Mouse (Mus musculus) ES-E14 (cell line): ENCODE measurements around the gene Ctu1. TPM values are rescaled to one million over a fixed set of nuclear protein-coding genes. Genes with fewer than 3 reads are reported as not detected.

Experiments
- DNase-seq: peaks from one replicate; pipeline ENCODE4 v3.0.0-alpha.2; 2013; ENCODE audit warnings: low read depth, low spot score
- H3K27ac ChIP-seq: 2 replicates; pipeline ENCODE4 v1.5.1; 2012; ENCODE audit warnings: low read depth, mild to moderate bottlenecking, low read length, moderate library complexity, mixed read lengths; ENCODE audit not compliant: poor library complexity, insufficient read depth, severe bottlenecking
- H3K36me3 ChIP-seq: 2 replicates; pipeline ENCODE4 v1.6.1; 2012; ENCODE audit warnings: mild to moderate bottlenecking, low read length, moderate library complexity, mixed read lengths; ENCODE audit not compliant: control insufficient read depth, poor library complexity, insufficient read depth, severe bottlenecking
- H3K4me1 ChIP-seq, 2 experiments: fragments of 150-350 bp in 1 of 2; sonication (generic) in 1 of 2; 2 replicates each; pipeline ENCODE4 v1.6.1; 2012; ENCODE audit warnings: low read length in 2 of 2, mild to moderate bottlenecking in 1 of 2, mixed read lengths in 1 of 2; ENCODE audit not compliant: control insufficient read depth in 2 of 2, insufficient read depth in 2 of 2, poor library complexity in 1 of 2
- H3K4me3 ChIP-seq, 2 experiments: fragments of 150-350 bp in 1 of 2; sonication (generic) in 1 of 2; 2 replicates each; pipeline ENCODE4 v1.5.1; 2012; ENCODE audit warnings: low read length in 2 of 2, low read depth in 1 of 2, mild to moderate bottlenecking in 1 of 2, mixed read lengths in 1 of 2; ENCODE audit not compliant: insufficient read depth in 1 of 2, poor library complexity in 1 of 2, severe bottlenecking in 1 of 2
- H3K9ac ChIP-seq: 2 replicates; pipeline ENCODE4 v1.6.1; 2012; ENCODE audit warnings: low read depth, mild to moderate bottlenecking, low read length, mixed read lengths; ENCODE audit not compliant: poor library complexity, insufficient read depth, severe bottlenecking
- H3K9me3 ChIP-seq: fragments of 150-350 bp; sonication (generic); 2 replicates; pipeline ENCODE4 v1.6.1; 2012; ENCODE audit warnings: low read depth, mild to moderate bottlenecking, low read length; ENCODE audit not compliant: control insufficient read depth, insufficient read depth
- CHD2 ChIP-seq: IDR thresholded peaks from 2 replicates; pipeline ENCODE4 v1.6.1; 2014; ENCODE audit warnings: mild to moderate bottlenecking, low read depth, low read length, inconsistent platforms
- HCFC1 ChIP-seq: IDR thresholded peaks from 2 replicates; pipeline ENCODE4 v1.6.1; 2012; ENCODE audit warnings: low read length, inconsistent platforms, borderline replicate concordance; ENCODE audit not compliant: insufficient read depth
- MAFK ChIP-seq: IDR thresholded peaks from 2 replicates; pipeline ENCODE4 v1.6.1; 2014; ENCODE audit warnings: mild to moderate bottlenecking, low read depth, low read length, inconsistent platforms; ENCODE audit not compliant: insufficient read depth
- ZC3H11A ChIP-seq: IDR thresholded peaks from 2 replicates; pipeline ENCODE4 v1.6.1; 2012; ENCODE audit warnings: low read depth, mild to moderate bottlenecking, inconsistent platforms, low read length, borderline replicate concordance
- ZNF384 ChIP-seq: IDR thresholded peaks from 2 replicates; pipeline ENCODE4 v1.6.1; 2012; ENCODE audit warnings: low read depth, low read length, inconsistent platforms
- in situ Hi-C, 2 experiments: fragments of 600-800 bp; cut with MboI; formaldehyde crosslinking; loops; one replicate each; pipeline ENCODE4 v1.15.1; 2025; ENCODE audit warnings: low sequenced_read_pairs in 2 of 2, inconsistent platforms in 1 of 2; ENCODE audit not compliant: unreplicated experiment in 2 of 2
- total RNA-seq: library from RNA; depleted of rRNA; stranded (reverse); fragments of 300-350 nt; gene quantifications from 2 replicates; pipeline ENCODE4 v1.2.3, GENCODE M21; 2012; rRNA removed

Gene Ctu1
- total RNA-seq, 1 experiment = 10.0 TPM

GRCm38 (mm10) chr7:43712267-43712666 lies 40.5 kb downstream of the Ctu1 start, which contains the start of gene Klk13:
Gene Klk13 (plus strand): TSS chr7:43712567.
- H3K4me3 ChIP-seq = peak within 1 kb of the TSS; percentile 32 to 63
- no peak for TF ChIP-seq ZNF384
- no peak for TF ChIP-seq ZC3H11A
- TF ChIP-seq CHD2 = no peak
- no peak for TF ChIP-seq MAFK
- no peak for TF ChIP-seq HCFC1
- in situ Hi-C loops = no loop called here
- DNase-seq = no peak
- H3K9ac ChIP-seq = no peak within 1 kb of the TSS
- H3K9me3 ChIP-seq = no peaks in the 10 kb centered on the region
- H3K36me3 ChIP-seq = no peaks in the 10 kb centered on the region
- no peak within 1 kb of the TSS for H3K27ac ChIP-seq
- peaks cover 2 to 17% of the 10 kb centered on the region in 2 experiments; a peak in 3 of 4 replicates for H3K4me1 ChIP-seq

GRCm38 (mm10) chr7:43712917-43713316 lies 41.1 kb downstream of the Ctu1 start:
- H3K4me3 ChIP-seq = peak overlapping the region; percentile 32 to 63
- no peak for DNase-seq
- in situ Hi-C loops = no loop called here
- H3K27ac ChIP-seq = no peak overlapping the region
- H3K36me3 ChIP-seq = no peaks in the 10 kb centered on the region
- H3K4me1 ChIP-seq = peaks cover 2 to 17% of the 10 kb centered on the region in 2 experiments; a peak in 3 of 4 replicates
- H3K9ac ChIP-seq = no peak overlapping the region
- H3K9me3 ChIP-seq = no peaks in the 10 kb centered on the region
- TF ChIP-seq ZNF384 (no peak), HCFC1 (no peak), MAFK (no peak), ZC3H11A (no peak), CHD2 (no peak)

- DNase-seq = no peak
- Histone ChIP-seq H3K9ac (peak overlapping the region; percentile 33; the same call in 1 of the 2 replicates), H3K27ac (0 out of 2 replicates have a peak overlapping the region, but pooled peaks have one; percentile 12), H3K9me3 (no peaks in the 10 kb centered on the region), H3K4me1 (peaks cover 2 to 17% of the 10 kb centered on the region in 2 experiments; a peak in 3 of 4 replicates), H3K36me3 (no peaks in the 10 kb centered on the region), H3K4me3 (peak overlapping the region; percentile 51 to 63; a peak in 3 of 4 replicates)
- in situ Hi-C loops = no loop called here
- TF ChIP-seq CHD2 (no peak), ZC3H11A (no peak), ZNF384 (no peak), HCFC1 (no peak), MAFK (no peak)
Observed at GRCm38 (mm10) chr7:43713741-43714351, 42.0 kb downstream of the Ctu1 start.

Other genes starting within 250 kb of the Ctu1 start
- gene Lim2, start 244.3 kb upstream of the Ctu1 start, total RNA-seq = 0.79 and 1.1 TPM in 2 replicates
- 0.37 and 0.62 TPM in 2 replicates for gene Nkg7, start 234.9 kb upstream of the Ctu1 start, total RNA-seq
- gene Cldnd2, start 231.2 kb upstream of the Ctu1 start, total RNA-seq = not detected in 2 replicates
- gene Etfb, start 227.9 kb upstream of the Ctu1 start, total RNA-seq = 126 and 134 TPM in 2 replicates
- not detected in 2 replicates for gene Gm45233, start 227.9 kb upstream of the Ctu1 start, total RNA-seq
- gene Vsig10l, start 208.9 kb upstream of the Ctu1 start, total RNA-seq = 2.9 and 3.6 TPM in 2 replicates
- 0.95 and 1.7 TPM in 2 replicates for gene Iglon5, start 181.9 kb upstream of the Ctu1 start, total RNA-seq
- not detected in 2 replicates for gene 4931406B18Rik, start 166.1 kb upstream of the Ctu1 start, total RNA-seq
- 0.04 and 0.16 TPM in 2 replicates for gene Cd33, start 127.6 kb upstream of the Ctu1 start, total RNA-seq
- 1.9 and 2.1 TPM in 2 replicates for gene Zfp658, start 109.8 kb upstream of the Ctu1 start, total RNA-seq
- 9.2 and 9.9 TPM in 2 replicates for gene Zfp719, start 92.4 kb upstream of the Ctu1 start, total RNA-seq
- 13.0 and 17.7 TPM in 2 replicates for gene Zfp819, start 64.8 kb upstream of the Ctu1 start, total RNA-seq
- 0.11 TPM in 1 of 2 replicates, not detected in the other for gene Ceacam18, start 37.3 kb upstream of the Ctu1 start, total RNA-seq
- not detected in 2 replicates for gene Siglece, start 11.9 kb upstream of the Ctu1 start, total RNA-seq
- 0.18 TPM in 1 of 2 replicates, not detected in the other for gene Klk14, start 18.4 kb downstream of the Ctu1 start, total RNA-seq
- 0.36 and 1.5 TPM in 2 replicates for gene Klk13, start 40.6 kb downstream of the Ctu1 start, total RNA-seq
- not detected in 2 replicates for gene Klk12, start 96.9 kb downstream of the Ctu1 start, total RNA-seq
- gene Klk11, start 102.6 kb downstream of the Ctu1 start, total RNA-seq = 1.7 and 2.4 TPM in 2 replicates
- 4.4 TPM in 2 replicates for gene Klk10, start 109.0 kb downstream of the Ctu1 start, total RNA-seq
- 0.13 TPM in 1 of 2 replicates, not detected in the other for gene Klk9, start 119.9 kb downstream of the Ctu1 start, total RNA-seq
- gene Klk8, start 125.6 kb downstream of the Ctu1 start, total RNA-seq = 24.9 and 63.7 TPM in 2 replicates
- gene Klk7, start 139.3 kb downstream of the Ctu1 start, total RNA-seq = 0.16 and 0.49 TPM in 2 replicates
- 0.21 and 0.54 TPM in 2 replicates for gene Klk6, start 152.5 kb downstream of the Ctu1 start, total RNA-seq
- gene Klk5, start 170.0 kb downstream of the Ctu1 start, total RNA-seq = not detected in 2 replicates
- gene Klk4, start 209.1 kb downstream of the Ctu1 start, total RNA-seq = not detected in 2 replicates